Mouse (Mus musculus) forebrain, embryonic 10.5 days (tissue): ENCODE measurements around the gene Eif2s3y. TPM values are rescaled to one million over a fixed set of nuclear protein-coding genes. Genes with fewer than 3 reads are reported as not detected.

Source experiments
- DNase-seq: peaks from one replicate; pipeline ENCODE4 v3.0.0-alpha.2; 2017; ENCODE audit warnings: low spot score; ENCODE audit errors: extremely low spot score
- H3K27ac ChIP-seq: fragments of 300-500 bp; sonication (generic); 2 replicates; pipeline ENCODE4 v1.5.1; 2016; ENCODE audit warnings: mild to moderate bottlenecking
- H3K27me3 ChIP-seq: fragments of 300-500 bp; sonication (generic); 2 replicates; pipeline ENCODE4 v1.6.1; 2016; ENCODE audit warnings: mild to moderate bottlenecking; ENCODE audit not compliant: poor library complexity, severe bottlenecking
- H3K36me3 ChIP-seq: fragments of 300-500 bp; sonication (generic); replicated peaks from 2 replicates; pipeline ENCODE4 v1.6.1; 2016; ENCODE audit warnings: mild to moderate bottlenecking, moderate library complexity
- H3K4me1 ChIP-seq: fragments of 300-500 bp; sonication (generic); 2 replicates; pipeline ENCODE4 v1.6.1; 2016
- H3K4me3 ChIP-seq: fragments of 300-500 bp; sonication (generic); 2 replicates; pipeline ENCODE4 v1.5.1; 2016; ENCODE audit warnings: mild to moderate bottlenecking, moderate library complexity
- H3K9me3 ChIP-seq: fragments of 300-500 bp; sonication (generic); 2 replicates; pipeline ENCODE4 v1.6.1; 2016; ENCODE audit warnings: mild to moderate bottlenecking, moderate library complexity
- WGBS: fragments of 180-500 bp; shearing (Covaris S2); methylation state at CpG from one replicate; pipeline ENCODE4 v1.1.7; 2016; 5-methylcytosine and 5-hydroxymethylcytosine counted together
- microRNA-seq: library from miRNA; unstranded; fragments of <30 nt; microRNA quantifications from one replicate; pipeline ENCODE4, GENCODE M21; 2017
- polyA plus RNA-seq: library from polyadenylated mRNA; unstranded; fragments of >200 nt; fragmentation: Nextera tagmentation; extraction: Ambion mirVana; gene quantifications from 2 replicates; pipeline ENCODE4 v1.2.1, GENCODE M21; 2016

The Eif2s3y gene
- 32.4 and 43.8 TPM in 2 replicates for polyA plus RNA-seq

DNA sequence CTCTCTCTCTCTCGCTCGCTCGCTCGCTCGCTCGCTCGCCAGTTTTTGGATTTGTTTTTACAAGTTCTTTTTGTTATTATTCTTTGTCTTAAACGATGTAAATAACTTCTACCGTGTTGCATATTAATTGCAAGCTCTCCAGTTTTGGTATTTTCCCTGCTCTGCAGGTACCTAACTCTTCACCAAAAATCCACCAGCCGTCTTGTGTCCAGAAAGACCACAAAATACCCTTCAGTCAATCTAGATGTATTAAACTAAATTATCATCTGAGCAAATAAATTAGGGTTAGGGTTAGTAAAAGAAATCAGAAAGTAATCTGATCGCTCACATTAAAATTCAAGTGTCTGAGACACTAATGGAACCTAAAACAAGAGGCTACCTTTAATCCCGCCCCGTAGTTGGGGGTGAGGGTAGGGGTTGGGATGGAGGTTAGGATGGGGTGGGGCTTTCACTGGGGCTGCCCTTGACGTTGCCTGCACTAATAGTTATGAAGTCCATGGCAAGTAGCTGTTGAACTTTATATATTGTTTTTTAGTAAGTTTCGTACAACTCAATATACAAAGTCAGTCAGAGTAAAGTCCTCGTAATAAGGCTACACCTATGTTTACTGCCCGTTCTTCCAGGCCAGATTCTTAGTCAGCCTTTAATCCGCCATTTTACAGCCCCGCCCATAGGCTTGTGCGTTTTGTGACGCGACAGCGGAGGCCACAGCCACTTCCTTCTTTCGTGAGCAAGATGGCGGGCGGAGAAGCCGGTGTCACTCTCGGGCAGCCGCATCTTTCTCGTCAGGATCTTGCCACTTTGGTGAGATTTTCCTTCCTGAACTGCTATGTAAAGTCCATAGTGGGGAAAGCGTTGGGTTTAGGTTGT is at the start of gene Eif2s3y:
Gene Eif2s3y, plus strand, starts transcription at position 662 of the 870 bp plus-strand sequence.
- Histone ChIP-seq H3K4me3 (peak within 1 kb of the TSS; percentile 49), H3K36me3 (no peaks in the 10 kb centered on the region), H3K9me3 (no peaks in the 10 kb centered on the region), H3K4me1 (no peaks in the 10 kb centered on the region), H3K27ac (peak within 1 kb of the TSS; percentile 77), H3K27me3 (no peaks in the 10 kb centered on the region)
- WGBS: 8% methylated on average over 24 of the region's 31 CpGs
- DNase-seq: peak; percentile 32

Small RNA genes within 50 kb of the gene (microRNA-seq; reads per million reads assigned to microRNA genes)
- gene Gm47281: not detected

Other genes starting within 250 kb of the Eif2s3y start
- gene Zfy1, start 213.1 kb upstream of the Eif2s3y start, polyA plus RNA-seq: not detected in 2 replicates
- not detected in 2 replicates for gene Uba1y, start 191.9 kb upstream of the Eif2s3y start, polyA plus RNA-seq
- gene Kdm5d, start 112.8 kb upstream of the Eif2s3y start, polyA plus RNA-seq: 17.5 and 18.3 TPM in 2 replicates
- 19.0 and 19.1 TPM in 2 replicates for gene Uty, start 235.2 kb downstream of the Eif2s3y start, polyA plus RNA-seq